ENCODE assay signal across 15 mouse cellular contexts in the genomic region with DNA sequence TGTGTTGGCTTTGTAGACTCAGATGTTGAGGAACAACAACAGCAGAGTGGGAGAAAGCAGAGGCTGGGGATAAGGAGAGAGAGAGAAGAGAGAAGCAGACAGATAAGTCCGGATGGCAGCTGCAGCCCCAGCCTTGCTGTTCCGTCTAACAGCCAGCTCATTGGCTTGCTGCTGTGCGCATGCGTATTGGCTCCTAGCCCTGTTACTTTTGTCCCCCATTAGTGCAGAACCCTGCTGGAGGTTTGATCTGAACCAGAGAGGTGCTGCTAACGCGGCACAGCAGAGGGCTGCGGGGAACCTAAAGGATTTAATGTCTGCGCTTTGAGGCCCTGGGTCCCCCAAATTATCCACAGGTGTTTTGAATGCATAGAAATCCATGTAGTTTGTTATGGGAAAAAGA.
A peak's percentile ranks its signal among the peaks of the same experiment; 100 is the strongest.
DNase-seq lines count a peak whose midpoint lies in the region; ATAC-seq and TF ChIP-seq lines count a peak whose summit lies in the region.
"Had no signal": no experiment of that assay in that cellular context is flagged by ENCODE, and none has a peak within 500 bp of the region (broad histone marks: within the 10 kb centered on the region; RNA-seq: fewer than 3 reads in every experiment).

No protein-coding gene starts in this region.

- peak overlapping the region; percentile 6; the same call in 1 of the 2 replicates for H3K27ac ChIP-seq in forebrain, embryonic 13.5 days
- H3K27ac ChIP-seq in forebrain, embryonic 12.5 days, result no peak overlapping the region
- no peak overlapping the region for H3K27ac ChIP-seq in liver, postnatal 0 days (ENCODE audit: low read depth)
- no peak overlapping the region for H3K27ac ChIP-seq in liver, embryonic 12.5 days
- peak overlapping the region; percentile 79 for H3K27ac ChIP-seq in lung, embryonic 16.5 days (ENCODE audit: low read length)
- H3K27ac ChIP-seq: embryonic facial prominence, embryonic 15.5 days; heart, embryonic 10.5 days; hindbrain, postnatal 0 days; liver, embryonic 14.5 days had no signal

- no peak for DNase-seq in liver, postnatal 0 days
- peak; percentile 32 for DNase-seq in R1 (ENCODE audit: low read depth, low spot score)
- DNase-seq in urinary bladder, adult 18-20 months (ENCODE audit: low spot score in 2 of 2), result no peak
- no peak for DNase-seq in adrenal gland, adult 2 months
- DNase-seq: B cell, adult 2 months; cerebellum, postnatal 36 days had no signal

- no peak overlapping the region for H3K9ac ChIP-seq in forebrain, embryonic 13.5 days
- no peak overlapping the region for H3K9ac ChIP-seq in forebrain, embryonic 12.5 days
- H3K9ac ChIP-seq in liver, postnatal 0 days (replicated peaks), result no peak overlapping the region
- no peak overlapping the region for H3K9ac ChIP-seq in liver, embryonic 12.5 days
- no peak overlapping the region for H3K9ac ChIP-seq in lung, embryonic 16.5 days (ENCODE audit: low read length)
- H3K9ac ChIP-seq: embryonic facial prominence, embryonic 15.5 days; liver, embryonic 14.5 days had no signal

- no peak for TF ChIP-seq EP300 in liver, postnatal 0 days (IDR thresholded peaks at IDR 0.05; ENCODE audit: low read depth)

- no peak for TF ChIP-seq CTCF in liver, postnatal 0 days (IDR thresholded peaks at IDR 0.05; ENCODE audit: low read depth)

- H3K4me2 ChIP-seq in forebrain, embryonic 13.5 days, result no peak overlapping the region
- no peak overlapping the region for H3K4me2 ChIP-seq in forebrain, embryonic 12.5 days
- H3K4me2 ChIP-seq in liver, postnatal 0 days (ENCODE audit: low read depth, low read length), result no peak overlapping the region
- H3K4me2 ChIP-seq in liver, embryonic 12.5 days, result no peak overlapping the region
- peak overlapping the region; percentile 7; the same call in 1 of the 2 replicates for H3K4me2 ChIP-seq in lung, embryonic 16.5 days (ENCODE audit: low read depth, low read length)
- H3K4me2 ChIP-seq: embryonic facial prominence, embryonic 15.5 days had no signal

- 61% methylated on average over 8 of the region's 8 CpGs for WGBS in forebrain, embryonic 13.5 days
- WGBS in forebrain, embryonic 12.5 days, result 62% methylated on average over 8 of the region's 8 CpGs
- 68% methylated on average over 8 of the region's 8 CpGs for WGBS in liver, postnatal 0 days (ENCODE audit: insufficient replicate concordance)
- 57% methylated on average over 8 of the region's 8 CpGs for WGBS in liver, embryonic 12.5 days (ENCODE audit: insufficient replicate concordance)
- WGBS in lung, embryonic 16.5 days, result 50% methylated on average over 8 of the region's 8 CpGs

- H3K27me3 ChIP-seq in forebrain, embryonic 13.5 days, result no peaks in the 10 kb centered on the region
- H3K27me3 ChIP-seq in forebrain, embryonic 12.5 days, result no peaks in the 10 kb centered on the region
- no peaks in the 10 kb centered on the region for H3K27me3 ChIP-seq in liver, postnatal 0 days (ENCODE audit: insufficient read depth, low read length)
- no peaks in the 10 kb centered on the region for H3K27me3 ChIP-seq in liver, embryonic 12.5 days (replicated peaks)
- no peaks in the 10 kb centered on the region for H3K27me3 ChIP-seq in lung, embryonic 16.5 days (ENCODE audit: control insufficient read depth, insufficient read depth, low read depth, low read length)
- H3K27me3 ChIP-seq: embryonic facial prominence, embryonic 15.5 days had no signal

- no peaks in the 10 kb centered on the region for H3K36me3 ChIP-seq in forebrain, embryonic 13.5 days (ENCODE audit: poor library complexity, severe bottlenecking)
- H3K36me3 ChIP-seq in forebrain, embryonic 12.5 days (replicated peaks), result no peaks in the 10 kb centered on the region
- H3K36me3 ChIP-seq in liver, postnatal 0 days (replicated peaks; ENCODE audit: insufficient read depth, low read length), result no peaks in the 10 kb centered on the region
- H3K36me3 ChIP-seq in liver, embryonic 12.5 days, result no peaks in the 10 kb centered on the region
- no peaks in the 10 kb centered on the region for H3K36me3 ChIP-seq in lung, embryonic 16.5 days (ENCODE audit: control insufficient read depth, insufficient read depth, low read length)
- H3K36me3 ChIP-seq: embryonic facial prominence, embryonic 15.5 days; G1E; heart, embryonic 10.5 days had no signal

- H3K4me3 ChIP-seq in forebrain, embryonic 13.5 days, result no peak overlapping the region
- H3K4me3 ChIP-seq in forebrain, embryonic 12.5 days (replicated peaks), result no peak overlapping the region
- no peak overlapping the region for H3K4me3 ChIP-seq in liver, postnatal 0 days (ENCODE audit: low read depth, low read length)
- no peak overlapping the region for H3K4me3 ChIP-seq in liver, embryonic 12.5 days
- H3K4me3 ChIP-seq in lung, embryonic 16.5 days (ENCODE audit: low read length), result no peak overlapping the region
- H3K4me3 ChIP-seq: embryonic facial prominence, embryonic 15.5 days; heart, embryonic 10.5 days had no signal

- H3K4me1 ChIP-seq in forebrain, embryonic 13.5 days, result peaks cover 15% of the 10 kb centered on the region; the same call in 1 of the 2 replicates
- H3K4me1 ChIP-seq in forebrain, embryonic 12.5 days, result peaks cover 10% of the 10 kb centered on the region; the same call in 1 of the 2 replicates
- H3K4me1 ChIP-seq in liver, postnatal 0 days (ENCODE audit: insufficient read depth), result no peaks in the 10 kb centered on the region
- no peaks in the 10 kb centered on the region for H3K4me1 ChIP-seq in liver, embryonic 12.5 days
- H3K4me1 ChIP-seq in lung, embryonic 16.5 days (replicated peaks; ENCODE audit: control insufficient read depth, insufficient read depth, low read length), result peaks cover 19% of the 10 kb centered on the region

- peak; percentile 66 for ATAC-seq in forebrain, embryonic 13.5 days
- no peak for ATAC-seq in forebrain, embryonic 12.5 days (ENCODE audit: low FRiP score)
- 0 out of 2 replicates have a peak, but pooled peaks have one; percentile 1 for ATAC-seq in liver, postnatal 0 days
- no peak for ATAC-seq in liver, embryonic 12.5 days
- ATAC-seq in lung, embryonic 16.5 days (ENCODE audit: low read depth), result peak; percentile 49; the same call in 1 of the 2 replicates
- ATAC-seq: hindbrain, postnatal 0 days had no signal

- H3K9me3 ChIP-seq in forebrain, embryonic 13.5 days (replicated peaks), result no peaks in the 10 kb centered on the region
- no peaks in the 10 kb centered on the region for H3K9me3 ChIP-seq in forebrain, embryonic 12.5 days
- H3K9me3 ChIP-seq in liver, postnatal 0 days (ENCODE audit: low read length), result no peaks in the 10 kb centered on the region
- H3K9me3 ChIP-seq in liver, embryonic 12.5 days (replicated peaks), result no peaks in the 10 kb centered on the region
- no peaks in the 10 kb centered on the region for H3K9me3 ChIP-seq in lung, embryonic 16.5 days (ENCODE audit: control insufficient read depth, low read length)
- H3K9me3 ChIP-seq: embryonic facial prominence, embryonic 15.5 days; heart, embryonic 10.5 days had no signal

Comparison
In these comparisons a context has a peak if more than half of its experiments do, and no peak if none do; other contexts are left out.
1. ATAC-seq: peak in forebrain, embryonic 13.5 days (single experiment), liver, postnatal 0 days (single experiment) and lung, embryonic 16.5 days (single experiment); none in forebrain, embryonic 12.5 days (single experiment) and liver, embryonic 12.5 days (single experiment).
2. H3K27ac ChIP-seq: peak in forebrain, embryonic 13.5 days (single experiment) and lung, embryonic 16.5 days (single experiment); none in forebrain, embryonic 12.5 days (single experiment), liver, postnatal 0 days (single experiment) and liver, embryonic 12.5 days (single experiment).